Mouse (Mus musculus) lung, adult 2 months (tissue): ENCODE measurements at regions not wholly inside any gene's neighbourhood (a gene's known extent, or its start where the extent isn't known, plus 50 kb on each side); places are given as distances from the start of the nearest gene placed in this dataset.

Experiments used
- CTCF ChIP-seq: fragments of 200-500 bp; IDR thresholded peaks from 2 replicates; pipeline ENCODE4 v1.5.1; 2011; ENCODE audit warnings: mild to moderate bottlenecking, low read length, control low read depth; ENCODE audit not compliant: insufficient read depth
- POLR2A ChIP-seq: fragments of 200-500 bp; IDR thresholded peaks from 2 replicates; pipeline ENCODE4 v1.6.1; 2011; ENCODE audit warnings: low read depth, mild to moderate bottlenecking, control low read depth, low read length, borderline replicate concordance; ENCODE audit errors: extremely low read depth

- TF ChIP-seq POLR2A (no peak), CTCF (no peak)
These were observed 730.9 kb upstream of the 4930444P10Rik start for GRCm38 (mm10) chr1:16824057-16824456.
